Mouse (Mus musculus): ENCODE data around the gene Pink1. TPM values are rescaled to one million over a fixed set of nuclear protein-coding genes. Genes with fewer than 3 reads are reported as not detected.

Gene Pink1
- polyA plus RNA-seq, 1 experiment from 2014 or later = 44.1 TPM

GRCm38 (mm10) chr4:138353438-138354171, 27.5 kb upstream of the Pink1 start:
- Histone ChIP-seq H3K36me3 (ENCODE audit: inconsistent target) (no peaks in the 10 kb centered on the region), H3K79me2 (ENCODE audit: inconsistent target) (no peaks in the 10 kb centered on the region), H3K4me3 (ENCODE audit: inconsistent target) (no peak overlapping the region), H3K27ac (no peak overlapping the region)
- 75% methylated on average over 10 of the region's 10 CpGs for WGBS (ENCODE audit: missing documents)

GRCm38 (mm10) chr4:138352692-138353091, 26.6 kb upstream of the Pink1 start:
- Histone ChIP-seq H3K36me3 (ENCODE audit: inconsistent target) (no peaks in the 10 kb centered on the region), H3K79me2 (ENCODE audit: inconsistent target) (no peaks in the 10 kb centered on the region), H3K27ac (no peak overlapping the region), H3K4me3 (ENCODE audit: inconsistent target) (no peak overlapping the region)
- WGBS (ENCODE audit: missing documents) = 90% methylated on average over 6 of the region's 6 CpGs

- no peak overlapping the region for H3K27ac ChIP-seq
- H3K36me3 ChIP-seq (ENCODE audit: inconsistent target) = no peaks in the 10 kb centered on the region
- WGBS (ENCODE audit: missing documents) = 92% methylated on average over 5 of the region's 5 CpGs
- H3K4me3 ChIP-seq (ENCODE audit: inconsistent target) = no peak overlapping the region
- H3K79me2 ChIP-seq (ENCODE audit: inconsistent target) = no peaks in the 10 kb centered on the region
Observed at GRCm38 (mm10) chr4:138351821-138352220, 25.7 kb upstream of the Pink1 start.

GRCm38 (mm10) chr4:138348716-138349115, 22.6 kb upstream of the Pink1 start:
- Histone ChIP-seq H3K27ac (no peak overlapping the region), H3K79me2 (ENCODE audit: inconsistent target) (no peaks in the 10 kb centered on the region), H3K4me3 (ENCODE audit: inconsistent target) (no peak overlapping the region), H3K36me3 (ENCODE audit: inconsistent target) (no peaks in the 10 kb centered on the region)
- WGBS (ENCODE audit: missing documents) = 95% methylated on average over 7 of the region's 7 CpGs

- no peak overlapping the region for H3K4me3 ChIP-seq (ENCODE audit: inconsistent target)
- H3K36me3 ChIP-seq (ENCODE audit: inconsistent target) = no peaks in the 10 kb centered on the region
- no peaks in the 10 kb centered on the region for H3K79me2 ChIP-seq (ENCODE audit: inconsistent target)
- no peak overlapping the region for H3K27ac ChIP-seq
- WGBS (ENCODE audit: missing documents) = 100% methylated on average over 1 of the region's 1 CpGs
Observed at GRCm38 (mm10) chr4:138347280-138347679, 21.2 kb upstream of the Pink1 start.

GRCm38 (mm10) chr4:138344891-138345545, 18.9 kb upstream of the Pink1 start:
- Histone ChIP-seq H3K27ac (peak overlapping the region; percentile 59), H3K79me2 (ENCODE audit: inconsistent target) (no peaks in the 10 kb centered on the region), H3K4me3 (ENCODE audit: inconsistent target) (no peak overlapping the region), H3K36me3 (ENCODE audit: inconsistent target) (no peaks in the 10 kb centered on the region)
- WGBS (ENCODE audit: missing documents) = 68% methylated on average over 9 of the region's 9 CpGs

- no peak overlapping the region for H3K4me3 ChIP-seq (ENCODE audit: inconsistent target)
- H3K36me3 ChIP-seq (ENCODE audit: inconsistent target) = no peaks in the 10 kb centered on the region
- H3K79me2 ChIP-seq (ENCODE audit: inconsistent target) = no peaks in the 10 kb centered on the region
- 92% methylated on average over 10 of the region's 10 CpGs for WGBS (ENCODE audit: missing documents)
- no peak overlapping the region for H3K27ac ChIP-seq
Observed at GRCm38 (mm10) chr4:138343341-138343837, 17.3 kb upstream of the Pink1 start.

GRCm38 (mm10) chr4:138342778-138343177, 16.7 kb upstream of the Pink1 start:
- H3K4me3 ChIP-seq (ENCODE audit: inconsistent target) = no peak overlapping the region
- no peaks in the 10 kb centered on the region for H3K36me3 ChIP-seq (ENCODE audit: inconsistent target)
- no peak overlapping the region for H3K27ac ChIP-seq
- 77% methylated on average over 6 of the region's 6 CpGs for WGBS (ENCODE audit: missing documents)
- H3K79me2 ChIP-seq (ENCODE audit: inconsistent target) = no peaks in the 10 kb centered on the region

- WGBS (ENCODE audit: missing documents) = 95% methylated on average over 7 of the region's 7 CpGs
- Histone ChIP-seq H3K4me3 (ENCODE audit: inconsistent target) (no peak overlapping the region), H3K79me2 (ENCODE audit: inconsistent target) (no peaks in the 10 kb centered on the region), H3K27ac (no peak overlapping the region), H3K36me3 (ENCODE audit: inconsistent target) (no peaks in the 10 kb centered on the region)
Observed at GRCm38 (mm10) chr4:138342048-138342447, 15.9 kb upstream of the Pink1 start.

GRCm38 (mm10) chr4:138341393-138341792, 15.3 kb upstream of the Pink1 start:
- no peaks in the 10 kb centered on the region for H3K79me2 ChIP-seq (ENCODE audit: inconsistent target)
- 95% methylated on average over 8 of the region's 8 CpGs for WGBS (ENCODE audit: missing documents)
- H3K4me3 ChIP-seq (ENCODE audit: inconsistent target) = no peak overlapping the region
- H3K36me3 ChIP-seq (ENCODE audit: inconsistent target) = no peaks in the 10 kb centered on the region
- no peak overlapping the region for H3K27ac ChIP-seq

- Histone ChIP-seq H3K27ac (no peak overlapping the region), H3K79me2 (ENCODE audit: inconsistent target) (no peaks in the 10 kb centered on the region), H3K4me3 (ENCODE audit: inconsistent target) (no peak overlapping the region), H3K36me3 (ENCODE audit: inconsistent target) (no peaks in the 10 kb centered on the region)
- WGBS (ENCODE audit: missing documents) = 45% methylated on average over 4 of the region's 4 CpGs
Observed at GRCm38 (mm10) chr4:138339963-138340362, 13.9 kb upstream of the Pink1 start.

GRCm38 (mm10) chr4:138337341-138337740, 11.2 kb upstream of the Pink1 start:
- Histone ChIP-seq H3K4me3 (ENCODE audit: inconsistent target) (no peak overlapping the region), H3K79me2 (ENCODE audit: inconsistent target) (no peaks in the 10 kb centered on the region), H3K27ac (no peak overlapping the region), H3K36me3 (ENCODE audit: inconsistent target) (no peaks in the 10 kb centered on the region)
- WGBS (ENCODE audit: missing documents) = 91% methylated on average over 9 of the region's 9 CpGs

GRCm38 (mm10) chr4:138336876-138337275, 10.8 kb upstream of the Pink1 start:
- Histone ChIP-seq H3K36me3 (ENCODE audit: inconsistent target) (no peaks in the 10 kb centered on the region), H3K27ac (no peak overlapping the region), H3K79me2 (ENCODE audit: inconsistent target) (no peaks in the 10 kb centered on the region), H3K4me3 (ENCODE audit: inconsistent target) (no peak overlapping the region)
- WGBS (ENCODE audit: missing documents) = 39% methylated on average over 5 of the region's 5 CpGs

- WGBS (ENCODE audit: missing documents) = 83% methylated on average over 5 of the region's 6 CpGs
- H3K27ac ChIP-seq = no peak overlapping the region
- no peaks in the 10 kb centered on the region for H3K79me2 ChIP-seq (ENCODE audit: inconsistent target)
- no peaks in the 10 kb centered on the region for H3K36me3 ChIP-seq (ENCODE audit: inconsistent target)
- no peak overlapping the region for H3K4me3 ChIP-seq (ENCODE audit: inconsistent target)
Observed at GRCm38 (mm10) chr4:138335648-138336047, 9.5 kb upstream of the Pink1 start.

- 95% methylated on average over 12 of the region's 12 CpGs for WGBS (ENCODE audit: missing documents)
- H3K27ac ChIP-seq = no peak overlapping the region
- H3K36me3 ChIP-seq (ENCODE audit: inconsistent target) = no peaks in the 10 kb centered on the region
- no peak overlapping the region for H3K4me3 ChIP-seq (ENCODE audit: inconsistent target)
- H3K79me2 ChIP-seq (ENCODE audit: inconsistent target) = no peaks in the 10 kb centered on the region
Observed at GRCm38 (mm10) chr4:138335036-138335435, 8.9 kb upstream of the Pink1 start.
